Mouse (Mus musculus): ENCODE measurements around the gene 4430402I18Rik. TPM values are rescaled to one million over a fixed set of nuclear protein-coding genes. Genes with fewer than 3 reads are reported as not detected.
"Not testable (repeated sequence)": the region's sequence is repeated elsewhere in the genome, so short reads cannot be mapped to it uniquely, and the experiment has no call there.

The 4430402I18Rik gene
- polyA plus RNA-seq (2012; rRNA removed), result 7.1 and 9.3 TPM in 2 replicates

GRCm38 (mm10) chr19:28967652-28968051, at the start of gene 4430402I18Rik:
4430402I18Rik (minus strand) TSS chr19:28967800.
- DNase-seq (ENCODE audit: extremely low spot score in 1 of 2, low spot score in 1 of 2), result peak; percentile 47 to 52

DNA sequence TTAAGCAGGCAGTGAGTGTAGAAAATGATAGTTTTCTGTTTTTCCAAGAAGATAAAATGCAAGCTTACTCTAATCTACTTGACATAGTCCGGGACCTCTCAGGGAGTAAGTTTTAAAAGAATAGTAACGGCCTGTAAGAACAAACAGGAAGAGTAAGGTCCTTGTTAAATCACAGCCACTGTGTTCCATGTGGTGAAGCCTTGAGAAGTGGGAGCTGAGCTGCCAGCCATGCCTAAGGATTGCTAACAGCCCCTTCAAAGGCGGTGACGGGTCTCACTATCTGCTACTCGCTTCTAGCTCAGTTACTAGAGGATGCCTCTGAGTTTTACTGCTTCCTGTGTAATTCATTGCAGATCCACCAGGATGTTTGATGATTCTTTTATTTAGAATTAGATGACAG, 49.2 kb upstream of the 4430402I18Rik start:
- no peak for DNase-seq (ENCODE audit: extremely low spot score in 1 of 2, low spot score in 1 of 2)

GRCm38 (mm10) chr19:29016204-29016765, 48.7 kb upstream of the 4430402I18Rik start:
- no peak for DNase-seq (ENCODE audit: extremely low spot score in 1 of 2, low spot score in 1 of 2)

- no peak for DNase-seq (ENCODE audit: extremely low spot score in 1 of 2, low spot score in 1 of 2)
These were observed 48.0 kb upstream of the 4430402I18Rik start for GRCm38 (mm10) chr19:29015410-29016203.

DNA sequence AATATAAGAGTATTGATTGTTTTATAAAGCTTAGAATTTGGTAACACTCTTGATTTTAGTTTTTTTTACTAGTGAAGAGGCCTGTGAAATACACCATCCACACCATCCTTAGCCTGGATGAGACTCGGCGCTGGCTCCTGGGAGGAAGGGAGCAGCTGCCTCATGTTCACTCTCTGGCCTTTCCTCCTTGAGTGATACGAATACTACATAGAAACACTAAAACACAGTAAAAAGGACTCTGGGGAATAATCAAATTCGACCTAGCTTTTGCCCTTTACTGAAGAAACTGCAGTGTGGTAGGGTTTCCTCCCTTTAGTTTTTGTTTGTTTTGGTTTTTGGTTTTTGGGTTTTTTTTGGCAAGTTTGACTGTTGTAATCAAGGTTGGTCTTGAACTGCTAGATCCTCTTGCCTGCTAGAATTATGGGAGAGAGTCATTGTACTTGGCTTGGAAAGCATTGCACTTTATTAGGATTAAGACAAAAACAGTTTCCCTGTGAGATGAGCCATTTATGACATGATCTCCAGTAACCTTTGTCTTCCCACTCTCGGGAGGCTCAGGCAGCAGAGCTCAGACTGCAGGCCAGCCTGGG, 47.0 kb upstream of the 4430402I18Rik start:
- DNase-seq (ENCODE audit: extremely low spot score in 1 of 2, low spot score in 1 of 2), result no peak

- DNase-seq (ENCODE audit: extremely low spot score in 1 of 2, low spot score in 1 of 2), result no peak
These were observed 43.9 kb upstream of the 4430402I18Rik start for GRCm38 (mm10) chr19:29011355-29011990.

DNA sequence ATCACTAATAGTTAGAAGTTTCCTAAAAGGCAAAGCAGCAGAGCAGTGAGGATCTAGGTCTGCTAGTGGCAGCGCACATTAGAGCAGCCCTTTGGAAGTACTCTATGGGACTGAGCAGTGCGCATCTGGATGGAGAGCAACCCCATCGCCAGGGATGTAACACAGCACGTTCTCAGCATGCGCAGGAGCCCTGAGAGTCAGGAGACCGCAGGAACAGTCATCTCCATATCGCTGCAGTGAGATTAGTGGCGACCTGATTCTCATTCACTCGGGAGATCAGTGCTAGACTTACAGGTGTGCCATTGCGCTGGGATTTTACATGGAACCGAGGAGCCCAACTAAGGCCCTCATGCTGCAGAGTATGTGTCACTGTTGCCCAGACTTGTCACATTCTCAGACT, 41.4 kb upstream of the 4430402I18Rik start:
- no peak for DNase-seq (ENCODE audit: extremely low spot score in 1 of 2, low spot score in 1 of 2)

- no peak for DNase-seq (ENCODE audit: extremely low spot score in 1 of 2, low spot score in 1 of 2)
These were observed 40.6 kb upstream of the 4430402I18Rik start for GRCm38 (mm10) chr19:29008069-29008706.

DNA sequence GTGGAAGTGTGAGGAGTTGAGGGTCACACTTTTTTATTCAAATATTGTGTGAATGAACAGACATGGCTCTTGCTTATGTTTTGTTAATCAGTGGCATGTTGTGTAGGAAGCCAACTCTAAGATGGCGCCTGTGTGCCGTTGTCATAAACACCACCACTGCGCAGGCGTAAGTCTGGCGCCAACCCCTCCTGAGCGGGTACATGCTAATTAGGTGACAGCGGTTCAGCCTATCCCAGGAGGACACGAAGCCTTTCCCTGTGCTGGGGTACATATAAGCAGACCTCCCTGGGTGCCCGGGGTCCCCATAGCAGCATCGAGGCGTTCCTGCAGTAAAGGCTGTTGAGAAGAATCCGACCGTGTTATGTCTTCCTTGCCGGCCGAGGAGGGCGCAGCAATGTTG, 32.7 kb upstream of the 4430402I18Rik start:
- DNase-seq (ENCODE audit: extremely low spot score in 1 of 2, low spot score in 1 of 2), result not testable (repeated sequence)

DNA sequence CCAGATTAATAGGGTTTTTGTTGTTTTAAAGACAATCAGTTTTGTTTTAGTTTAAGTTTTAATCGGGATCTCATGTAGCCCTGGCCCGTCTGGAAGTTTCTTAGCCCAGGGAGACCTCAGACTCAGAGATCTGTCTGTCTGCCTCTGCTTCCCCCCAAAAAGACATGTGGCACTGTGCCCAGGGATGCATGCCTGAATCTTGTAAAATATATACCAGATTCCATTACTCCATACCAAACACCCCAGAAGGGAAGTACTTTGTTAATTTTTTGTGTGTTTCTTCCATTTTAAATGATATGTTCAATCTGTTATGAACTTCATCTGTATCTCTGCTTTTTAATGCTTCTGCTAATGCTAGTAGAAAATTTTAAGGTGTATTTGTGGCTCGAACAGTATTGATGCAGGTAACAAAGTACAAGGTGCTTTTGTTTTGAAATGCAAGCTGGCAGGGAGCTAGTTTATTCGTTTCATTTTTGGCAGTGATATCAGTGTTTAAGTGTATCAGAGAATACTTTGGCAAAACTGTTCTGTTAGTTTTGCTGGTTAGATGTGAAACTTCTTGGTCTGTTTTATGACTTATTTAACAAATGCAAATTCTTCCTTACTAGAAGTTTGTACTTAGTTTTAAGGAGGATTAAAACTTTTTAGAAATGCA, 30.5 kb upstream of the 4430402I18Rik start:
- DNase-seq (ENCODE audit: extremely low spot score in 1 of 2, low spot score in 1 of 2), result no peak

DNA sequence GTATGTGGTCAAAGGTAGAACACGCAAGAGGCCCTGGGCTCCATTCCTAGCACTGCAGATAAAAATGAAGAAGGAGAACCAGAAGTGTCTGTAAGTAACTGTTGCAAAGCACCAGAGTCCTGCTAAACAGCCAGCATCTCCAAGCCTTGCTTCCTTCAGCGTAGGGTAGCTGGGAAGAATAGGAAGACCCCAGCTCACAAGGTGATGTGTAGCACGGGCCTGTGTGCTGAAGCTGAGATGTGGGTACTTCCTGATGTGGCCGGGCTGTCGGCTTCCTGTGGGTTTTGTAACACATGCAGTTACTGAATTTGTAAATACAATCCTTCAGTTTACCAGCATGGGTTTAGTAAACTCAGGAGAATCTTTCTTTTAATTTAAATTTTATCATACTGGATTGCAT, 27.8 kb upstream of the 4430402I18Rik start:
- DNase-seq (ENCODE audit: extremely low spot score in 1 of 2, low spot score in 1 of 2), result no peak

DNA sequence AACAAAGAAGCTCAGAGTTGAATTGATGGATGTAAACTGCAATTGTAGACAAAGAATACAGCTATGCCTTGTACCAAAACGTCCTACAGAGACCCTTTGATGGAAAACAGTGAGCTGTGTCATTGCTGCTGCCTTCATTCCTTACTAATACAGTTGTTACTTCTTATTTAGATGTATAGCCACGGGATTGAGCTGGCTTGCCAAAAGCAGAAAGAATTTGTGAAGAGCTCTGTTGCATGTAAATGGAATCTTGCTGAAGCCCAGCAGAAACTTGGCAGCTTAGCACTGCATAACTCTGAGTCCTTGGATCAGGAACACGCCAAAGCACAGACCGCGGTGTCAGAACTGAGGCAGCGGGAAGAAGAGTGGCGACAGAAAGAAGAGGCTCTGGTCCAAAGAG, 27.3 kb upstream of the 4430402I18Rik start:
- DNase-seq (ENCODE audit: extremely low spot score in 1 of 2, low spot score in 1 of 2), result peak; percentile 56 to 65

DNA sequence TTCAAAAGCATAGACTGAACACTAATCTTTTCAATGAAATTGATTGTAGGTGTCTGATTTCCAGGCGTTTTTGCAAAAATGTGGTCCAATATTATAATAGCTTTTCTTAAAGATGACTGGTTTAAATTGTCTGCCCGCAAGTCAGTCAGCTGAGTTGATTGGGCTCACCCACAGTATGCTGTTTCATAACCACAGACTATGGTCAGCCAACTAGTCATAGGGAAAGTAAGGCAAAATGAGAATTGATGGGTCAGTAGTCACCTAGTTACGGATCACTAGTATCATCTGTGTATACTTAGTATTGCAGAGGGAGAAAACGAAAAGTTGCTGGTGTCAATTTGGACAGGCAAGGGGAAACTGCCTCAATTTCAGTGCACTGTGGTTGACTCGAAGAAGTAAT, 23.8 kb upstream of the 4430402I18Rik start:
- DNase-seq (ENCODE audit: extremely low spot score in 1 of 2, low spot score in 1 of 2), result no peak

GRCm38 (mm10) chr19:28990590-28991221, 23.1 kb upstream of the 4430402I18Rik start:
- DNase-seq (ENCODE audit: extremely low spot score in 1 of 2, low spot score in 1 of 2), result peak; percentile 20 to 53

GRCm38 (mm10) chr19:28990194-28990589, 22.6 kb upstream of the 4430402I18Rik start, which contains the start of gene Cdc37l1:
Cdc37l1 (plus strand) TSS chr19:28990352.
- peak; percentile 91 to 98 for DNase-seq (ENCODE audit: extremely low spot score in 1 of 2, low spot score in 1 of 2)

- no peak for DNase-seq (ENCODE audit: extremely low spot score in 1 of 2, low spot score in 1 of 2)
These were observed 21.9 kb upstream of the 4430402I18Rik start for GRCm38 (mm10) chr19:28989515-28989914.

DNA sequence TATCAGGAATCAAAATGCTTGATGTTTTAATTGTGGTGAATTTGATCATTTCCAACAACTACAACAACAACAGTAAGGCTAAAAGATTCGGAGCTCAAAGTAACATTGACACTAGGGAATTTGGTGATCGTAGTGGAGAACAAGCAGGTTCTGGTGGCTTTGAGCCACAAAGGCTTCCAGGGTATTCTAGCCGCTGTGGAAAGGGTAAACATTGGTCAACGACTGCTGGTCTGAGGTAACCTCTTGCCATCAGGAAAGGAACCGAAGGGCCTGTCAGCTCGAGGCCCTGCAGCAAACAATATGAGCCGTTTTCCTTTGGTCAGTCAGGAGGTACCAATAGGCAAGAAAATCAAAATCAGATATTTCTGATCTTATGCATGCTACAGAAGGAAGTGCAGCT, 15.0 kb upstream of the 4430402I18Rik start:
- no peak for DNase-seq (ENCODE audit: extremely low spot score in 1 of 2, low spot score in 1 of 2)

GRCm38 (mm10) chr19:28974862-28975611, 7.4 kb upstream of the 4430402I18Rik start:
- DNase-seq (ENCODE audit: extremely low spot score in 1 of 2, low spot score in 1 of 2), result peak; percentile 74 to 89

DNA sequence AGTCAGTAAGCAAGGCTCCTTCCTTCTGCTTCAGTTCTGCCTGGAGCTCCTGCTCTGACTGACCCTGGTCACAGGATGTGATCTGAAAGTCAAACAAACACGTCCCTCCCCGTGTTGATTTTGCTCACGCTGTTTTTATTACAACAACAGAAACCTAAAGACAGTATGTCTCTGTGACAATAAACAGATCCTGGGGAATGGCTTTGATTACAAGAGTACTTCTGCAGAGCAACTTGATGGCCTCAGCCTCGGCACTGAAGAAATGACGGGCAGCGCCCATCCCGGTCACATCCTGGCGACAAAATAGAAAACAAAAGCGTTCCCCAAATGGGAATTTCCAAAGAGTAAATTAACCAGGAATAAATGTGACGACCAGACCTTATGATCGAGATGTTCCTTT, 2.7 kb upstream of the 4430402I18Rik start:
- no peak for DNase-seq (ENCODE audit: extremely low spot score in 1 of 2, low spot score in 1 of 2)

Measured in frontal cortex, adult 2 months (tissue).